Comparison of ENCODE assay signal across 8 mouse cellular contexts in genomic region chr2:25399051-25399450, GRCm38 (mm10). TPM values are rescaled to one million over a fixed set of nuclear protein-coding genes. Genes with fewer than 3 reads are reported as not detected.
DNase-seq lines count a peak whose midpoint lies in the region; ATAC-seq lines count a peak whose summit lies in the region.

Gene Npdc1, plus strand, starts transcription at chr2:25399351.

- H3K4me2 ChIP-seq in stomach, embryonic 14.5 days (replicated peaks; ENCODE audit: low read depth, low read length): no peak within 1 kb of the TSS

- H3K36me3 ChIP-seq in stomach, embryonic 14.5 days (ENCODE audit: control insufficient read depth, insufficient read depth, low read length): no peaks in the 10 kb centered on the region

- H3K27ac ChIP-seq in stomach, embryonic 14.5 days (ENCODE audit: low read length): no peak within 1 kb of the TSS

- H3K4me3 ChIP-seq in stomach, embryonic 14.5 days (ENCODE audit: low read depth, low read length): no peak within 1 kb of the TSS

- peaks cover 25% of the 10 kb centered on the region for H3K27me3 ChIP-seq in stomach, embryonic 14.5 days (ENCODE audit: control insufficient read depth, insufficient read depth, low read length)

- H3K9me3 ChIP-seq in stomach, embryonic 14.5 days (ENCODE audit: control insufficient read depth, low read depth, low read length): no peaks in the 10 kb centered on the region

- no peak within 1 kb of the TSS for H3K9ac ChIP-seq in stomach, embryonic 14.5 days (replicated peaks; ENCODE audit: low read depth, low read length)

- no peak for ATAC-seq in stomach, embryonic 14.5 days (ENCODE audit: insufficient number of reproducible peaks, insufficient read depth, low FRiP score, low read depth)

- DNase-seq in heart, adult 11 months: peak; percentile 85
- no peak for DNase-seq in heart, adult 9 months (ENCODE audit: low spot score in 2 of 2)
- no peak for DNase-seq in adrenal gland, postnatal 36 days
- DNase-seq in gonadal fat pad, adult 2 months (ENCODE audit: low read depth): no peak
- no peak for DNase-seq in large intestine, adult 2 months (ENCODE audit: low read depth, low spot score)
- no peak for DNase-seq in cerebellum, adult 18-20 months
- no peak for DNase-seq in cerebellum, postnatal 14 days

- WGBS in large intestine, adult 2 months: 82% methylated on average over 8 of the region's 8 CpGs
- 72% methylated on average over 8 of the region's 8 CpGs for WGBS in stomach, embryonic 14.5 days

- H3K4me1 ChIP-seq in stomach, embryonic 14.5 days (ENCODE audit: control insufficient read depth, insufficient read depth, low read length): peaks cover 24% of the 10 kb centered on the region

RNA-seq across cellular contexts. Expression of gene Npdc1, which starts in this region (rescaled TPM):
- 100 to 1,000 TPM; 117 to 140 TPM for total RNA-seq in adrenal gland, postnatal 36 days (2021)
- polyA plus RNA-seq in gonadal fat pad, adult 2 months (2012; rRNA removed): 140 and 154 TPM in 2 replicates
- 91.9 and 126 TPM in 2 replicates for polyA plus RNA-seq in large intestine, adult 2 months (2012; rRNA removed)
- polyA plus RNA-seq in stomach, embryonic 14.5 days (2014; fragmentation: Nextera tagmentation; extraction: Ambion mirVana): 48.3 and 53.7 TPM in 2 replicates
